Mouse (Mus musculus) megakaryocyte, embryonic 14.5 days (primary cell): ENCODE measurements around the gene Rab8b.

ENCODE experiments used
- FLI1 ChIP-seq: IDR thresholded peaks from 2 replicates; pipeline ENCODE4 v1.6.1; 2012; ENCODE audit warnings: low read length, inconsistent platforms, mixed read lengths
- GATA1 ChIP-seq: IDR thresholded peaks from 3 replicates; pipeline ENCODE4 v1.6.1; 2012; ENCODE audit warnings: mixed read lengths, low read length, inconsistent platforms, borderline replicate concordance

DNA sequence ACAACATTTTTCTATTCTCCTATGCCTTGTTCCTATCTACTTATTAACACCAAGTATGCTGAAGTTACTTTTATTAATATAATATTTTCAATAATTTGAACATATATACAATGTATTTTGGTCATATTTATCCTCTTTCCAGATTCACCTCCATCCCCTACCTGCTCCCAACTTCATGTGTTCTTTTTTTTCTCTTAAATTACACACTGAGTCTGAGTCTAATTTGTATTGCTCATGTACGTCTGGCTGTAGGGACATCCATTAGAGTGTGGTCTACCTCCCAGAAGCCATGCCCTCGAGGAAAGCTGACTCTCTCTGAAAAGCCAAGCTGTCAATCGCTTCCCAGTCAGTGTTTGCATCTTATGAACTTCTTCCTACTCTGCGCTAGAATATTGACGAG, 122.7 kb downstream of the Rab8b start, which contains the start of gene Gm10647:
- TF ChIP-seq GATA1 (no peak), FLI1 (no peak)
